Mouse (Mus musculus): Measurements from ENCODE around the gene Haao. TPM values are rescaled to one million over a fixed set of nuclear protein-coding genes. Genes with fewer than 3 reads are reported as not detected.
A peak's percentile ranks its signal among the peaks of the same experiment; 100 is the strongest.
"Not testable (repeated sequence)": the region's sequence is repeated elsewhere in the genome, so short reads cannot be mapped to it uniquely, and the experiment has no call there.

The Haao gene
- polyA plus RNA-seq, 1 experiment from 2014 or later, result not detected

GRCm38 (mm10) chr17:83870385-83870784 lies 22.6 kb upstream of the Haao start:
- ATAC-seq (ENCODE audit: insufficient number of reproducible peaks, insufficient read depth, low FRiP score, low read depth), result no peak
- no peaks in the 10 kb centered on the region for H3K27me3 ChIP-seq (ENCODE audit: control insufficient read depth, insufficient read depth, low read length)

GRCm38 (mm10) chr17:83866582-83866981 lies 18.8 kb upstream of the Haao start:
- H3K9me3 ChIP-seq (ENCODE audit: control insufficient read depth, low read length), result no peaks in the 10 kb centered on the region
- H3K4me1 ChIP-seq (ENCODE audit: control insufficient read depth in 2 of 2, insufficient read depth in 2 of 2, low read length in 2 of 2), result peaks cover 2 to 5% of the 10 kb centered on the region in 2 experiments; a peak in 2 of 4 replicates
- 18% methylated on average over 10 of the region's 10 CpGs for WGBS
- no peak overlapping the region for H3K9ac ChIP-seq (ENCODE audit: low read length)
- ATAC-seq (ENCODE audit: insufficient number of reproducible peaks, insufficient read depth, low FRiP score, low read depth), result no peak
- no peaks in the 10 kb centered on the region for H3K27me3 ChIP-seq (ENCODE audit: control insufficient read depth, insufficient read depth, low read length)
- H3K4me2 ChIP-seq (ENCODE audit: low read length), result no peak overlapping the region
- H3K27ac ChIP-seq (replicated peaks in 1 of 2; ENCODE audit: control insufficient read depth in 1 of 2, insufficient read depth in 1 of 2, low read depth in 2 of 2, low read length in 2 of 2), result no peak overlapping the region
- no peaks in the 10 kb centered on the region for H3K36me3 ChIP-seq (ENCODE audit: control insufficient read depth, insufficient read depth, low read length)
- H3K4me3 ChIP-seq (ENCODE audit: control insufficient read depth in 1 of 2, insufficient read depth in 1 of 2, low read depth in 1 of 2, low read length in 2 of 2), result no peak overlapping the region

More at GRCm38 (mm10) chr17:83870385-83870784, 22.6 kb upstream of the Haao start:
- H3K27ac ChIP-seq (replicated peaks in 1 of 2; ENCODE audit: control insufficient read depth in 1 of 2, insufficient read depth in 1 of 2, low read depth in 2 of 2, low read length in 2 of 2), result no peak overlapping the region
- H3K4me2 ChIP-seq (ENCODE audit: low read length), result no peak overlapping the region
- WGBS, result 94% methylated on average over 4 of the region's 4 CpGs
- no peak overlapping the region for H3K9ac ChIP-seq (ENCODE audit: low read length)
- no peaks in the 10 kb centered on the region; a peak in 1 of 4 replicates for H3K4me1 ChIP-seq (ENCODE audit: control insufficient read depth in 2 of 2, insufficient read depth in 2 of 2, low read length in 2 of 2)
- H3K9me3 ChIP-seq (ENCODE audit: control insufficient read depth, low read length), result no peaks in the 10 kb centered on the region
- H3K4me3 ChIP-seq (ENCODE audit: control insufficient read depth in 1 of 2, insufficient read depth in 1 of 2, low read depth in 1 of 2, low read length in 2 of 2), result no peak overlapping the region
- H3K36me3 ChIP-seq (ENCODE audit: control insufficient read depth, insufficient read depth, low read length), result no peaks in the 10 kb centered on the region

- no peaks in the 10 kb centered on the region for H3K36me3 ChIP-seq (ENCODE audit: control insufficient read depth, insufficient read depth, low read length)
- WGBS, result 77% methylated on average over 7 of the region's 7 CpGs
- no peak overlapping the region for H3K27ac ChIP-seq (replicated peaks in 1 of 2; ENCODE audit: control insufficient read depth in 1 of 2, insufficient read depth in 1 of 2, low read depth in 2 of 2, low read length in 2 of 2)
- H3K4me2 ChIP-seq (ENCODE audit: low read length), result no peak overlapping the region
- no peak overlapping the region for H3K9ac ChIP-seq (ENCODE audit: low read length)
- peaks cover 2 to 5% of the 10 kb centered on the region in 2 experiments; a peak in 2 of 4 replicates for H3K4me1 ChIP-seq (ENCODE audit: control insufficient read depth in 2 of 2, insufficient read depth in 2 of 2, low read length in 2 of 2)
- ATAC-seq (ENCODE audit: insufficient number of reproducible peaks, insufficient read depth, low FRiP score, low read depth), result no peak
- no peaks in the 10 kb centered on the region for H3K9me3 ChIP-seq (ENCODE audit: control insufficient read depth, low read length)
- H3K4me3 ChIP-seq (ENCODE audit: control insufficient read depth in 1 of 2, insufficient read depth in 1 of 2, low read depth in 1 of 2, low read length in 2 of 2), result no peak overlapping the region
- no peaks in the 10 kb centered on the region for H3K27me3 ChIP-seq (ENCODE audit: control insufficient read depth, insufficient read depth, low read length)
These were observed 17.6 kb upstream of the Haao start for GRCm38 (mm10) chr17:83865366-83865765.

- under 1% methylated on average over 27 of the region's 27 CpGs for WGBS
These were observed 14.5 kb upstream of the Haao start for GRCm38 (mm10) chr17:83862134-83862881.

GRCm38 (mm10) chr17:83861444-83862133 lies 13.8 kb upstream of the Haao start:
- Histone ChIP-seq H3K4me3 (ENCODE audit: control insufficient read depth in 1 of 2, insufficient read depth in 1 of 2, low read depth in 1 of 2, low read length in 2 of 2) (peak overlapping the region; percentile 63 to 72), H3K9me3 (ENCODE audit: control insufficient read depth, low read length) (no peaks in the 10 kb centered on the region), H3K27me3 (ENCODE audit: control insufficient read depth, insufficient read depth, low read length) (no peaks in the 10 kb centered on the region), H3K4me2 (ENCODE audit: low read length) (peak overlapping the region; percentile 93), H3K9ac (ENCODE audit: low read length) (peak overlapping the region; percentile 80), H3K36me3 (ENCODE audit: control insufficient read depth, insufficient read depth, low read length) (no peaks in the 10 kb centered on the region), H3K27ac (replicated peaks in 1 of 2; ENCODE audit: control insufficient read depth in 1 of 2, insufficient read depth in 1 of 2, low read depth in 2 of 2, low read length in 2 of 2) (peak overlapping the region; percentile 63 to 73), H3K4me1 (ENCODE audit: control insufficient read depth in 2 of 2, insufficient read depth in 2 of 2, low read length in 2 of 2) (peaks cover 2 to 5% of the 10 kb centered on the region in 2 experiments; a peak in 2 of 4 replicates)
- ATAC-seq (ENCODE audit: insufficient number of reproducible peaks, insufficient read depth, low FRiP score, low read depth), result peak; percentile 90
- under 1% methylated on average over 62 of the region's 62 CpGs for WGBS

More at GRCm38 (mm10) chr17:83862134-83862881, 14.5 kb upstream of the Haao start:
- Histone ChIP-seq H3K4me1 (ENCODE audit: control insufficient read depth in 2 of 2, insufficient read depth in 2 of 2, low read length in 2 of 2) (peaks cover 2 to 5% of the 10 kb centered on the region in 2 experiments; a peak in 2 of 4 replicates), H3K27ac (replicated peaks in 1 of 2; ENCODE audit: control insufficient read depth in 1 of 2, insufficient read depth in 1 of 2, low read depth in 2 of 2, low read length in 2 of 2) (peak overlapping the region; percentile 63 to 73), H3K4me3 (ENCODE audit: control insufficient read depth in 1 of 2, insufficient read depth in 1 of 2, low read depth in 1 of 2, low read length in 2 of 2) (peak overlapping the region; percentile 63 to 72), H3K36me3 (ENCODE audit: control insufficient read depth, insufficient read depth, low read length) (no peaks in the 10 kb centered on the region), H3K27me3 (ENCODE audit: control insufficient read depth, insufficient read depth, low read length) (no peaks in the 10 kb centered on the region), H3K9me3 (ENCODE audit: control insufficient read depth, low read length) (no peaks in the 10 kb centered on the region), H3K4me2 (ENCODE audit: low read length) (peak overlapping the region; percentile 93), H3K9ac (ENCODE audit: low read length) (peak overlapping the region; percentile 80)
- peak; percentile 65 for ATAC-seq (ENCODE audit: insufficient number of reproducible peaks, insufficient read depth, low FRiP score, low read depth)

GRCm38 (mm10) chr17:83860968-83861367 lies 13.2 kb upstream of the Haao start:
- WGBS, result 66% methylated on average over 8 of the region's 8 CpGs

GRCm38 (mm10) chr17:83860224-83860623 lies 12.5 kb upstream of the Haao start:
- H3K36me3 ChIP-seq (ENCODE audit: control insufficient read depth, insufficient read depth, low read length), result no peaks in the 10 kb centered on the region

More at GRCm38 (mm10) chr17:83860968-83861367, 13.2 kb upstream of the Haao start:
- peak overlapping the region; percentile 93 for H3K4me2 ChIP-seq (ENCODE audit: low read length)
- not testable (repeated sequence) for H3K27ac ChIP-seq (replicated peaks in 1 of 2; ENCODE audit: control insufficient read depth in 1 of 2, insufficient read depth in 1 of 2, low read depth in 2 of 2, low read length in 2 of 2); H3K27me3 ChIP-seq (ENCODE audit: control insufficient read depth, insufficient read depth, low read length); H3K4me1 ChIP-seq (ENCODE audit: control insufficient read depth in 2 of 2, insufficient read depth in 2 of 2, low read length in 2 of 2); H3K36me3 ChIP-seq (ENCODE audit: control insufficient read depth, insufficient read depth, low read length); H3K9ac ChIP-seq (ENCODE audit: low read length); ATAC-seq (ENCODE audit: insufficient number of reproducible peaks, insufficient read depth, low FRiP score, low read depth); H3K9me3 ChIP-seq (ENCODE audit: control insufficient read depth, low read length)
- peak overlapping the region; percentile 63 to 72; a peak in 3 of 4 replicates for H3K4me3 ChIP-seq (ENCODE audit: control insufficient read depth in 1 of 2, insufficient read depth in 1 of 2, low read depth in 1 of 2, low read length in 2 of 2)

More at GRCm38 (mm10) chr17:83860224-83860623, 12.5 kb upstream of the Haao start:
- no peaks in the 10 kb centered on the region for H3K27me3 ChIP-seq (ENCODE audit: control insufficient read depth, insufficient read depth, low read length)
- WGBS, result 56% methylated on average over 7 of the region's 7 CpGs
- no peak overlapping the region for H3K4me2 ChIP-seq (ENCODE audit: low read length)
- H3K9ac ChIP-seq (ENCODE audit: low read length), result no peak overlapping the region
- H3K4me3 ChIP-seq (ENCODE audit: control insufficient read depth in 1 of 2, insufficient read depth in 1 of 2, low read depth in 1 of 2, low read length in 2 of 2), result no peak overlapping the region
- H3K9me3 ChIP-seq (ENCODE audit: control insufficient read depth, low read length), result no peaks in the 10 kb centered on the region
- H3K27ac ChIP-seq (replicated peaks in 1 of 2; ENCODE audit: control insufficient read depth in 1 of 2, insufficient read depth in 1 of 2, low read depth in 2 of 2, low read length in 2 of 2), result no peak overlapping the region
- H3K4me1 ChIP-seq (ENCODE audit: control insufficient read depth in 2 of 2, insufficient read depth in 2 of 2, low read length in 2 of 2), result peaks cover 2 to 5% of the 10 kb centered on the region in 2 experiments; a peak in 2 of 4 replicates
- ATAC-seq (ENCODE audit: insufficient number of reproducible peaks, insufficient read depth, low FRiP score, low read depth), result no peak
